25 mouse cellular contexts compared by ENCODE assay signal in genomic region chr7:48898416-48898815, GRCm38 (mm10). TPM values are rescaled to one million over a fixed set of nuclear protein-coding genes. Genes with fewer than 3 reads are reported as not detected.
A peak's percentile ranks its signal among the peaks of the same experiment; 100 is the strongest.
DNase-seq lines count a peak whose midpoint lies in the region; ATAC-seq and TF ChIP-seq lines count a peak whose summit lies in the region.
"Had no signal": no experiment of that assay in that cellular context is flagged by ENCODE, and none has a peak within 500 bp of the region (broad histone marks: within the 10 kb centered on the region; RNA-seq: fewer than 3 reads in every experiment).

No protein-coding gene starts in this region.

- WGBS in forebrain, embryonic 10.5 days = 69% methylated on average over 9 of the region's 9 CpGs
- 70% methylated on average over 9 of the region's 9 CpGs for WGBS in forebrain, embryonic 15.5 days
- WGBS in heart, embryonic 16.5 days = 58% methylated on average over 9 of the region's 9 CpGs
- WGBS in lung, postnatal 0 days = 45% methylated on average over 9 of the region's 9 CpGs

- H3K9me3 ChIP-seq in forebrain, embryonic 10.5 days = no peaks in the 10 kb centered on the region
- H3K9me3 ChIP-seq in forebrain, embryonic 15.5 days = no peaks in the 10 kb centered on the region
- no peaks in the 10 kb centered on the region for H3K9me3 ChIP-seq in heart, embryonic 16.5 days (replicated peaks; ENCODE audit: control insufficient read depth, low read length)
- no peaks in the 10 kb centered on the region for H3K9me3 ChIP-seq in lung, postnatal 0 days (ENCODE audit: low read length)
- H3K9me3 ChIP-seq: embryonic facial prominence, embryonic 10.5 days; forebrain, embryonic 12.5 days; hindbrain, embryonic 15.5 days; limb, embryonic 10.5 days; midbrain, embryonic 15.5 days had no signal

- H3K4me2 ChIP-seq in forebrain, embryonic 15.5 days (replicated peaks) = no peak overlapping the region
- no peak overlapping the region for H3K4me2 ChIP-seq in heart, embryonic 16.5 days (ENCODE audit: low read depth, low read length)
- H3K4me2 ChIP-seq in lung, postnatal 0 days (replicated peaks; ENCODE audit: low read depth, low read length) = no peak overlapping the region
- H3K4me2 ChIP-seq: midbrain, embryonic 15.5 days had no signal

- peaks cover 60% of the 10 kb centered on the region for H3K4me1 ChIP-seq in forebrain, embryonic 10.5 days
- peaks cover 30% of the 10 kb centered on the region for H3K4me1 ChIP-seq in forebrain, embryonic 15.5 days
- peaks cover 56% of the 10 kb centered on the region for H3K4me1 ChIP-seq in heart, embryonic 16.5 days (ENCODE audit: control insufficient read depth, insufficient read depth, low read length)
- peaks cover 17% of the 10 kb centered on the region; the same call in 1 of the 2 replicates for H3K4me1 ChIP-seq in lung, postnatal 0 days (ENCODE audit: insufficient read depth, low read depth, low read length)

- no peak for TF ChIP-seq CTCF in lung, postnatal 0 days (IDR thresholded peaks at IDR 0.05)

- DNase-seq in forebrain, embryonic 10.5 days (ENCODE audit: extremely low spot score, low spot score) = no peak
- DNase-seq in heart, postnatal 25 days (ENCODE audit: low spot score) = no peak
- no peak for DNase-seq in lung, postnatal 0 days (ENCODE audit: low spot score)
- no peak for DNase-seq in lung, adult 18-20 months
- DNase-seq in cerebellum, adult 9-11 months = no peak
- DNase-seq: adrenal gland, adult 2 months; cerebellum, adult 2 months; gastrocnemius, postnatal 10 days; heart, adult 18-20 months; kidney, adult 11 months; kidney, postnatal 25 days; liver, postnatal 0 days; right cerebral cortex, postnatal 14 days; spleen, adult 18-20 months had no signal

- intact Hi-C loops in heart, postnatal 25 days (cut with DNase I) = no loop called here

- no peak overlapping the region for H3K9ac ChIP-seq in forebrain, embryonic 15.5 days (replicated peaks)
- H3K9ac ChIP-seq in heart, embryonic 16.5 days (ENCODE audit: low read length) = no peak overlapping the region
- no peak overlapping the region for H3K9ac ChIP-seq in lung, postnatal 0 days (replicated peaks; ENCODE audit: low read depth)
- H3K9ac ChIP-seq: hindbrain, embryonic 15.5 days; liver, postnatal 0 days; midbrain, embryonic 15.5 days had no signal

- H3K27ac ChIP-seq in forebrain, embryonic 10.5 days = peak overlapping the region; percentile 77; the same call in 1 of the 2 replicates
- no peak overlapping the region for H3K27ac ChIP-seq in forebrain, embryonic 15.5 days (replicated peaks)
- H3K27ac ChIP-seq in heart, embryonic 16.5 days (ENCODE audit: low read length) = peak overlapping the region; percentile 36
- H3K27ac ChIP-seq in lung, postnatal 0 days (ENCODE audit: low read length) = peak overlapping the region; percentile 11; the same call in 1 of the 2 replicates
- H3K27ac ChIP-seq: embryonic facial prominence, embryonic 10.5 days; hindbrain, embryonic 15.5 days; left cerebral cortex, adult 2 months; midbrain, embryonic 15.5 days had no signal

- no peaks in the 10 kb centered on the region for H3K36me3 ChIP-seq in forebrain, embryonic 10.5 days (replicated peaks)
- H3K36me3 ChIP-seq in forebrain, embryonic 15.5 days = no peaks in the 10 kb centered on the region
- H3K36me3 ChIP-seq in heart, embryonic 16.5 days (ENCODE audit: control insufficient read depth, insufficient read depth) = no peaks in the 10 kb centered on the region
- H3K36me3 ChIP-seq in lung, postnatal 0 days (ENCODE audit: insufficient read depth, low read length) = no peaks in the 10 kb centered on the region
- H3K36me3 ChIP-seq: embryonic facial prominence, embryonic 10.5 days; forebrain, embryonic 12.5 days; hindbrain, embryonic 15.5 days; limb, embryonic 10.5 days; midbrain, embryonic 15.5 days had no signal

- peaks cover 88% of the 10 kb centered on the region for H3K27me3 ChIP-seq in forebrain, embryonic 10.5 days (ENCODE audit: poor library complexity, severe bottlenecking)
- H3K27me3 ChIP-seq in forebrain, embryonic 15.5 days = peaks cover 20% of the 10 kb centered on the region; the same call in 1 of the 2 replicates
- H3K27me3 ChIP-seq in heart, embryonic 16.5 days (ENCODE audit: control insufficient read depth, insufficient read depth, low read length) = no peaks in the 10 kb centered on the region
- no peaks in the 10 kb centered on the region for H3K27me3 ChIP-seq in lung, postnatal 0 days (replicated peaks; ENCODE audit: insufficient read depth, low read length)

- no peak for TF ChIP-seq EP300 in lung, postnatal 0 days (IDR thresholded peaks at IDR 0.05)

- no peak for ATAC-seq in forebrain, embryonic 15.5 days (replicated peaks)
- no peak for ATAC-seq in heart, embryonic 16.5 days (replicated peaks; ENCODE audit: extremely low read depth, insufficient read depth, low FRiP score)
- no peak for ATAC-seq in lung, postnatal 0 days
- ATAC-seq in megakaryocyte, adult 5-6 weeks (ENCODE audit: poor library complexity, severe bottlenecking) = 0 out of 2 replicates have a peak, but pooled peaks have one; percentile 0
- ATAC-seq: liver, postnatal 0 days; midbrain, embryonic 15.5 days had no signal

- no peak overlapping the region for H3K4me3 ChIP-seq in forebrain, embryonic 10.5 days
- H3K4me3 ChIP-seq in forebrain, embryonic 15.5 days = no peak overlapping the region
- H3K4me3 ChIP-seq in heart, embryonic 16.5 days (ENCODE audit: low read length) = no peak overlapping the region
- H3K4me3 ChIP-seq in lung, postnatal 0 days (ENCODE audit: low read depth, low read length) = no peak overlapping the region
- H3K4me3 ChIP-seq: embryonic facial prominence, embryonic 10.5 days; forebrain, embryonic 12.5 days; hindbrain, embryonic 15.5 days; left cerebral cortex, adult 2 months; limb, embryonic 10.5 days; midbrain, embryonic 15.5 days had no signal

RNA-seq across cellular contexts. Expression of gene Nav2, which starts 10.1 kb away (rescaled TPM):
- polyA plus RNA-seq in forebrain, embryonic 10.5 days (2016; fragmentation: Nextera tagmentation; extraction: Ambion mirVana) = 4.5 and 6.1 TPM in 2 replicates
- 24.6 and 27.3 TPM in 2 replicates for polyA plus RNA-seq in forebrain, embryonic 15.5 days (2015; fragmentation: Nextera tagmentation; extraction: Ambion mirVana)
- 33.9 and 34.2 TPM in 2 replicates for polyA plus RNA-seq in heart, embryonic 16.5 days (2015; fragmentation: Nextera tagmentation; extraction: Ambion mirVana)
- 10 to 100 TPM; 53.0 to 60.1 TPM for total RNA-seq in heart, postnatal 25 days (2021)
- 22.4 and 25.8 TPM in 2 replicates for polyA plus RNA-seq in lung, postnatal 0 days (2015; fragmentation: Nextera tagmentation; extraction: Ambion mirVana)
- total RNA-seq in megakaryocyte, adult 5-6 weeks (2015) = 9.8 and 10.5 TPM in 2 replicates
- total RNA-seq in megakaryocyte, adult 5-6 weeks (2017) = 4.6 and 7.2 TPM in 2 replicates

RNA-seq across cellular contexts. Expression of gene E2f8, which starts 17.0 kb away (rescaled TPM):
- polyA plus RNA-seq in forebrain, embryonic 10.5 days (2016; fragmentation: Nextera tagmentation; extraction: Ambion mirVana) = 19.3 and 19.5 TPM in 2 replicates
- polyA plus RNA-seq in forebrain, embryonic 15.5 days (2015; fragmentation: Nextera tagmentation; extraction: Ambion mirVana) = 6.3 and 7.0 TPM in 2 replicates
- polyA plus RNA-seq in heart, embryonic 16.5 days (2015; fragmentation: Nextera tagmentation; extraction: Ambion mirVana) = 15.9 and 17.7 TPM in 2 replicates
- under 1 TPM; 0.75 to 0.87 TPM for total RNA-seq in heart, postnatal 25 days (2021)
- 0.93 and 1.5 TPM in 2 replicates for polyA plus RNA-seq in lung, postnatal 0 days (2015; fragmentation: Nextera tagmentation; extraction: Ambion mirVana)
- 129 and 131 TPM in 2 replicates for total RNA-seq in megakaryocyte, adult 5-6 weeks (2015)
- 40.6 and 49.7 TPM in 2 replicates for total RNA-seq in megakaryocyte, adult 5-6 weeks (2017)

RNA-seq across cellular contexts. Expression of gene Csrp3, which starts 50.6 kb away (rescaled TPM):
- polyA plus RNA-seq in forebrain, embryonic 10.5 days (2016; fragmentation: Nextera tagmentation; extraction: Ambion mirVana) = 0.31 TPM in 1 of 2 replicates, not detected in the other
- polyA plus RNA-seq in forebrain, embryonic 15.5 days (2015; fragmentation: Nextera tagmentation; extraction: Ambion mirVana) = 0.20 and 0.29 TPM in 2 replicates
- polyA plus RNA-seq in heart, embryonic 16.5 days (2015; fragmentation: Nextera tagmentation; extraction: Ambion mirVana) = 1,973 and 1,982 TPM in 2 replicates
- 1,000 to 10,000 TPM; 2,113 to 2,237 TPM for total RNA-seq in heart, postnatal 25 days (2021)
- polyA plus RNA-seq in lung, postnatal 0 days (2015; fragmentation: Nextera tagmentation; extraction: Ambion mirVana) = 32.0 and 42.2 TPM in 2 replicates
- total RNA-seq in megakaryocyte, adult 5-6 weeks (2015) = 10.7 and 12.1 TPM in 2 replicates
- 9.2 and 12.2 TPM in 2 replicates for total RNA-seq in megakaryocyte, adult 5-6 weeks (2017)
- total RNA-seq: adrenal gland, adult 2 months; left cerebral cortex, adult 2 months; neutrophil, adult 5-6 weeks had no signal
- polyA plus RNA-seq: adrenal gland, adult 2 months; cerebellum, adult 2 months; frontal cortex, adult 2 months had no signal

Comparison
In these comparisons a context has a peak if more than half of its experiments do, and no peak if none do; other contexts are left out.
1. RNA of gene Csrp3, which starts 50.6 kb away (polyA plus RNA-seq): 1,973 to 1,982 TPM in heart, embryonic 16.5 days; 32.0 to 42.2 TPM in lung, postnatal 0 days, 0.20 to 0.29 TPM in forebrain, embryonic 15.5 days and 0.31 TPM in forebrain, embryonic 10.5 days; every median in the first group is over 10 times any median in the second.